Mouse (Mus musculus): ENCODE data around the gene Slc26a5.

The Slc26a5 gene

DNA sequence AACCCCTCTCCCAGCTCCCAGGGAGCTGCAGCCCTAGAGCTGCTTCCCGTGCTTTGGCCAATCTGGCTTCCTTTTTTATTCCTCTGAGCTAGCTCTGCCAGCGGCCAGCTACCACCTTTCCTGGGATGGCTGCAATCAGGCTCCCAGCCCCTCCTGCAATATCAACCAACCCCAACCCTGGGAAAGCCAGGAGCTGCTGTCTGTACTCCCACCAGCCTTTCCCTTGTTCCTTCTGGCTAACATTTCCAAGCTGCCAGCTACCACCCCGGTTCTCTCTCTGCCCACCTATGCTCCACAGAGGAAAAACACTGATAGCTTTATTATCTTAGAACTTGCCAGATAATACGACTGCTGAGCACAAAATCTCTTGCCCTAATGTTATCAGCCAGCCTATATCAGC, 60.6 kb downstream of the Slc26a5 start:
- no peak for DNase-seq (ENCODE audit: low spot score in 2 of 2)

DNA sequence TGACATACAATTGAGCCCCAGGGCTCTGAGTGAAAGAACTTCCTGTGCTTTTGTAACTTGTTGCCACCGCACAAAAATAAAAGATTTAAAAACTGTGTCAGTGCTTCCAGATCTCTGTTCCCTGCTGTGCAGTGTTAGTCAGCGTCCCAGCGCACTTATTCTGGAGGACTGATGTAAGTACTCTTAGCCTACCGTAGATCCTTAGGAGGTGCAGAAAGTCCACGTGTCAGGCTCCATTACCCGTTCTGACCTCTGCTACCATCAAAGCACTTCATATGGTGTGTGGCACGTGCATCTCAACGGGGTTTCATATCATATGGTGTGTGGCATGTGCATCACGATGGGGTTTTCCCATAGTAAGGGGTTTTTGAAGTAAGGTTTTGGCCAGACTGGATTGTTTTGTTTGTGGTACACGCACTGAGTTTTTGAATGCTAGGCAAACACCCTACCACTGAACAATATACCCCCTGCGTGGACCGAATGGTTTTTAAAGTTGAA, 61.7 kb downstream of the Slc26a5 start:
- no peak for DNase-seq (ENCODE audit: low spot score in 2 of 2)

DNA sequence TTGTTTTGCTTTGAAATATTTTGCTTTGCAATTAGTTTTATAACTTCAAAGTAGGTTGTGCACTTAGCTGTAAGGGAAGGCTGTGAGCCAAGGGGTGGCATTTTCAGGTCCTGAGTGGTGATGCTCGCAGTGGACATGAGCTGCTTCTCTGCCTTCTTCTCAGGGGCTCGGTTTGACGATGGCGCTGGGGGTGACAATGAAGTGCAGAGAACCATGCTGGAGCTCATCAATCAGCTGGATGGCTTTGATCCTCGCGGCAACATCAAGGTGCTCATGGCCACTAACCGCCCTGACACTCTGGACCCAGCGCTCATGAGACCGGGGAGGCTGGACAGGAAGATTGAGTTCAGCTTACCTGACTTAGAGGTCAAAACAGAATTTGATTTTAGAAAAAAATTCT, 62.5 kb downstream of the Slc26a5 start:
- no peak for DNase-seq (ENCODE audit: low spot score in 2 of 2)

DNA sequence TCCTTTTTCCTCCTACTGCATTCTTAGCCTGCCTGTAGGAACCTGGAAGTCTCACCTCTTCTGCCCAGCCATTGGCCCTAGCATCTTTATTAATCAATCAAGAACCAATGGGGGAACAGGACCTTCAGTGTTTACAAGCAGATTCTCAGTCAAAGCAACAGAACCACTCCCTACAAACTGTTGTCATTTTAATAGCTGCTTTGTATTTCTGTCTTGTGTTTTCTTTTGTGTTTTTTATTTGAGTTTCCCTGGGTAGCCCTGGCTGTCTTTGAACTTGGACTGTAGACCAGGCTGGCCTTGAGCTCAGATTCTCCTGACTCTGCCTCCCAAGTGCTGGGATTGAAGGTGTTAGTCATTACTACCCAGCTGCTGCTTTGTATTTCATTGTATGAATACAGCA, 73.2 kb downstream of the Slc26a5 start:
- no peak for DNase-seq (ENCODE audit: low spot score in 2 of 2)

DNA sequence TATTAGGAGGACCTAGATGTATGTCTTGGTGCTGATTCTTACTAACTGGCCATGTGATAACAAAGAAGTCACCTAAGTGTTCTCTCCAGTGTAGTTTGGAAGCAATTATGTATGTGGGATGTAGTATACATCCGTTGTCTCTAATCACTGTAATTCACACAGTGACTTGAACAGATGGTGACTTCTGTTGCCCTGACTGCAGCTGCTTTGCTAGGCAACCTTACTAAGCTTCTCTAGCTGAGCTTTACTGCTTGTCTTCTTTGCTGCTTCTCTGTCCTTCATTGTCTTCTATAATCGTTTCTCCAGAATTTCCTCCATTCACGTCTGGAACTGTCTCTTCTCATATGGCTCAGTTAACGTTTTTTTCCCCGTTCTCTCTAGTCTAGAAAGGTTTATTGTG, 76.3 kb downstream of the Slc26a5 start:
- DNase-seq (ENCODE audit: low spot score in 2 of 2), result no peak

DNA sequence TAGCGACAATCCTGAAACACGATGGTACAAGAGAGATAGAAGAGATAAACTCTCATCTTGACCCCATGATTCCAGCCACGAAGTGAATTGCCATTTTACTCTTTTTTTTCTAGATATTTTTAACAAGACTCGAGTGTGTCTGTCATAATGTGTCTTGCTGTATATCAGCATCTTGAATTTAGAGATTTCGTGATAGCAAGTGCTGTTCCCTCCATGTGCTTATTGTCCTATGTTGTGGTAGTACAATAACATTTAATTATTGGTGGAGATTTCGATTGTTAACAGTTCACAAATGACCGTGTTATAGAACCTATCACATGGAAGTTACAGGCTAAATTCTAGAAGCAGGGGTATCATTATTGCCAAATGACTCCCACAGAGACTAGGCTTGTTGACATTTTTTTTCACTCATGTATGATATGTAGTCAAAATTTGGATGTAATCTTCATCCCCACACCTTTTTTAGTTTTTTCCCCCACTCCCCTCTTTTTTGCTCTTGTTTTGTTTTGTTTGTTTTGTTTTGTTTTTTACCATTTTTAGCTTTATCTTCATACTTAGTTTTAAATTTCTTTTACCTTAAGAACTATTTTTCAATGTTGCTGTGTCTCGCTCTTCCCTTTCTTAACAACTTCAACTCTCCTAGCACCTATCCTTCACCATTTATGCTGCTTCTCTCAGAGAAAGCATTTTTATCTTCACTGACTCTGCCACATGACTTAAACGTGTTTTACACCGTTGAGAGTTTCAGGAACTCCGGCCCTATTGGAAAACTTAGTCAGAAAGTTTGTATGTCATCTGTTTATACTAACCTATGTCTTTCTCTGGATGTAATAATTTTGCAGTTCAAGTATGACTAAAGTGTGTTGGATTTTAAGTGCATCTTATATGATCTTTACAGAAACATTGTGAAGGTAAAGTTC, 78.0 kb downstream of the Slc26a5 start:
- DNase-seq (ENCODE audit: low spot score in 2 of 2), result no peak

DNA sequence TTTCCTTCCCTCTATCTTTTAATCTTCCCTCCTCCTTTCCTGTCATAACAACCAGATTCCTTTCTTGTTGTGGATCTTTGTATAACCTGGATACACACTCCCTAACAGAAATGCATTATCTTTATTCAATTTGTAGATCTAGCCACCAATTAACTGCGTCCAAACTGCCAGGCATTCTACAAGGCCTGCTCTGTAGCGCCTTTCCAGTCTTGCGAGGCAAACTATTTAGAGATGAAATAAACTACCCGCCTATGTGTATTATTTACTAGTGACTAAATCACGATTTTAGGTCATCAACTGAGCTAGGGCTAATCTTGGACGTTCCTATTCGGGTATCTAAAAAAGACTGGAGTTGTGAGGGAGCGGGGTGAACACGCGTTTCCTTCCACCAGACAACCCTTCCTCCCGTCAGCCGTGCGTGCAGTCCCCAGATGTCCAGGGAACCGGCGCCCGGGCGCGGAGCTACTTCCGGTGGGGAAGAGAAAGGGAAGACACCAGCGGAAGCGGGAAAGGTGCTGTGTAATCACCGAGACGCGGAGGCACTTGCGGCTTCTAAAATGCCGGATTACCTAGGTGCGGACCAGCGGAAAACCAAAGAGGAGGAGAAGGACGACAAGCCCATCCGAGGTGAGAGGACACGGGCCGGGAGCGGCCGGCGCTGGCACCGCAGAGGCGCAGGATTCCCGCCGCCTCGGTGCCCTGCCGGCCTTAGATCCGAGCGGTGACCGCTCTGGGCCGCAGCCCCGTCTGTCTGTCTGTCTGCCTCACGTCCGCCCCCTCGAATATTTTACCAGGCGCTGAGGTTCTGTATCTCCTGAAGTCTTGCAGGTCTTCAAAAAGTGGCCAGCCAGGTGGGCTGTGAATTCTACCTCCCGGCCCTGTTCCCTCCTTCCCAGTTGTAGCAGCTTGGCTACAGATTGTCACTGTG, 78.9 kb downstream of the Slc26a5 start:
- DNase-seq (ENCODE audit: low spot score in 2 of 2), result peak; percentile 89 to 92

DNA sequence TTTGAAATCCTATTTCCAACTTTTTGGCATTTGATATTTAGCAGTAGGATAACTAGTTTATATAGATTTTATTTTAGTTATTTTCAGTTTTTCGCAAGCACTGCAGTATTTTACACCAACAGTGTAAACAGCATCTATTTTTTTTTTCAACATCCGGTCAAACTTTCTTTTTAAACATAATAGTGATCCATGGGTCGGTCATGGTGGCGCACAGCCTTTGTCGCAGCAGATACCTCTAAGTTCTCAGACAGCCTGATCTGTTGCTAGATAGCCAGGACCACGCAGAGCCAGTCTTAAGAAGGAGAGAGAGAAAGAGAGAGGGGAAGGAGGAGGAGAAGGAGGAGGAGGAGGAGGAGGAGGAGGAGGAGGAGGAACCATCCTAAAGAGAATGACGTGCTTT, 79.6 kb downstream of the Slc26a5 start:
- DNase-seq (ENCODE audit: low spot score in 2 of 2), result no peak

DNA sequence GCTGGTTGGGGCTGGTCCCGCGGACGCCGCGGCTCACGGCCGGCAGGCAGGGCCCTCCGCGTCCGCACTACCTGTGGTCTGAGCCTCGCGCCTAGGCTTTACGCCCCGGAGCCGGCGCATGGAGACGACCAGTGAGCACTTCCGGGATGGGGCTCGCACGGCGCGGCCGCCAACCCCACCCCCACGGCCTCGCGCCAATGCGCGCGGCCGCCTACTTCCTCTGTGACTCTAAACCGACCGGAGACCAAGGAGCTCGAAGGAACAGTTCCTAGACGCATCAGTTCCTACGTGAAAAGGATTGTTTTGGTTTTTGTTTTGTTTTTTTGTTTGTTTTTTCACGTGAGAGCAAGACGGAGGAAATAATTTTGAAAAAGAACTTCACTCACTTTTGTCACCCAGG, 80.4 kb downstream of the Slc26a5 start, which contains the start of the genes Dnajc2 and Psmc2:
Gene Dnajc2, minus strand, starts transcription at position 199 of the 400 bp plus-strand sequence.
Gene Psmc2, plus strand, starts transcription at position 231 of the 400 bp plus-strand sequence.
- peak; percentile 85 to 88 for DNase-seq (ENCODE audit: low spot score in 2 of 2)

DNA sequence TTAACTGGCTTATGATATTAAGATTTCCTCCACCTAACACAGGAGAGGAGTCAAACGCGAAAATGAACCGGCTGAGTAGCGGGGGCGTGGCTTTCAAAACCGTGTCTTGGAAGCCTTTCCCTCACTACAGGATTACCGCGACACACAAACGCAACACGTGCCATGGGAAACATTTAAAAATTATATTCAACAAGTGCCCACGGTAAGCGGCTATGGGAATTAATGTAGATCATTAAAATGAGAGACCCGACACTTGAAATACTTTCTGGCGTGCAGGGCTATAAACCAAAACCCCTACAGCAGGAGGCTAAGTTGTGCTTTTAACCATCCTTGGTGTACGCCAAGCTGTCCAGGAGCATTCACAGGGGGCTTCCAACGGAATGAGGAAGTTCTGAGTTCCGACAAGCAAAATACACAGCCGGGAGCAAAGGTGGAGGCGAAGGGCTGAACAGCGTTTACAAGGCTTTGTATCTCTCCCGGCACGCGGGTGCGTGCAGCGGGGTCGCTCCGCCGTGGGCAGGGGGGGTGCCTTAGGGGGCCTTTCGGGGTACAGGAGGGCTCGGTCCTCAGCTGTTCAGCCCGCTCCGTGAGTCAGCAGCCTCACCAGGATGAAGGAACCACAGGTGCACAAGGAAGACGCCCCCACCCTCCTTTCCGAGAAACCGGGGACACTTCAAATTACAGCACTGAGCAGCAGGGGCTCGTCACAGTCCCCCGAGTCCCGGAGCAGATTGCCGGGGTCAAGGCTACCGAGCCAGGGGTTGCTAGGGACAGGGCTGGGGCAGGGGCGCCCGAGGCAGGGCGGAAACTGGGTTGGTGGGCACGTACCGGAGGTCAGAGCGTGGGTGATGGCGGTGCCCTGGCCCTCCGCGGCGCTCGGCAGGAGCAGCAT, 81.0 kb downstream of the Slc26a5 start:
- DNase-seq (ENCODE audit: low spot score in 2 of 2), result no peak

DNA sequence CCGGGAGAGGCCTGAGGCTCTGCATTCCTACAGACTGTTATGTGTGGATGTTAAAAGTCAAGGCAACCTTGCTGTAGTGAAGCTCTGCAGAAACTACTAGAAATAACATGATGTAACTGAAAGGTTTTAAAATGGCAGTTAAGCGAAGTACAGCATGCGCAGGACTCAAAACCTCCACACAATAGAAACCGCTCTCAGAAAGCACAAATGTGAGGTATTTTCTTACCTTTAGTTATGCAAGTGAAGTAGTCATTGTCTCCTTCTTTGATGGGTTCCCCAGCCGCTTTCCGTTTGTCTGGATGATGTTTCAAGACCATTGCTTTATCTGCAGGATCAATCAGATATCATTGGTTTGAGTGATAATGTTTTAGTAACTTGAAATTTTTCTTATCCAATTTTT, 88.9 kb downstream of the Slc26a5 start:
- no peak for DNase-seq (ENCODE audit: low spot score in 2 of 2)

DNA sequence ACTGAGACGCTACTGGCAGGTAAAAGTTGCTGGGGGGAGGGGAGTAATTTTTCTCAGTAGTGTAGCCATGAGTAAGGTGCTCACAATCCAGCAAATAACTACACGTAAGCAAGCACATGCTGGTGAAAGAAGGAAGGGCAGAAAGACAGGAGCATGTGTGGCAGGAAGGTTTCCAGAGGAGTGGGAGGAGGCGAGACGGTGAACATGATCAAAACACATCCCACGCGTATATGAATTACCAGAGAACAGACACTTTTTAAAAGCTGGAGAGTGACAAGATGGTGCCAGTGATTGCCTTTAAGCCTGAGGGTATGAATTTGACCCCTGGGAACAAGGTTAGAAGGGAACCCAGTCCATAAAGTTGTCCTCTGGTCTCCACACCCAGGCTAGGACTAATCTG, 95.6 kb downstream of the Slc26a5 start:
- no peak for DNase-seq (ENCODE audit: low spot score in 2 of 2)

DNA sequence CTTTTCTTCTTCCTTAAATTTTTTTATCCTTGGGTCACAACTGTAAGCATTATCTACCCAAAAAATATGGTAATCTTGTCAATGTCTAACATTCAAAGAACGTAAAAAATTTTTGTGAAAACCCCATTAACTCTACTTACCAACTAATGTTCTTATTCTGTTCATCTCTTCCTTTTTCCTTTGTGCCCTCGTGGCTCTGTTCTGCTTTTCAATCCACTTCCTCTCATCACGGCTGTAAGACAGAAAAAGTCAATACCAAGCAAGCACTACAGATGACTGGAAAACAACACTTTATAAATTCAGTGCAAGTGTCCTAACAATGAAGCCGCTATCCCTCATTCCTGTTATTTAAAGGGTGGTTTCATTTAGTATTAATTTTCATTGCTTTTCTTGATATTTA, 96.9 kb downstream of the Slc26a5 start:
- no peak for DNase-seq (ENCODE audit: low spot score in 2 of 2)
